Mouse (Mus musculus) small intestine, adult 2 months (tissue): ENCODE measurements at regions not wholly inside any gene's neighbourhood (a gene's known extent, or its start where the extent isn't known, plus 50 kb on each side); places are given as distances from the start of the nearest gene placed in this dataset.

ENCODE experiments used
- H3K27ac ChIP-seq: fragments of 200-500 bp; 2 replicates; pipeline ENCODE4 v1.5.1; 2012; ENCODE audit warnings: low read depth, low read length, control low read depth, inconsistent platforms; ENCODE audit not compliant: insufficient read depth
- H3K27me3 ChIP-seq: fragments of 200-500 bp; 2 replicates; pipeline ENCODE4 v1.6.1; 2012; ENCODE audit warnings: mild to moderate bottlenecking, moderate library complexity, low read length, inconsistent platforms; ENCODE audit not compliant: control insufficient read depth, insufficient read depth
- H3K36me3 ChIP-seq: fragments of 200-500 bp; 2 replicates; pipeline ENCODE4 v1.6.1; 2012; ENCODE audit warnings: mild to moderate bottlenecking, low read length, control low read depth, inconsistent platforms; ENCODE audit not compliant: control insufficient read depth, insufficient read depth
- H3K4me1 ChIP-seq: fragments of 200-500 bp; 2 replicates; pipeline ENCODE4 v1.6.1; 2012; ENCODE audit warnings: low read length, inconsistent platforms, mixed read lengths; ENCODE audit not compliant: control insufficient read depth, insufficient read depth, insufficient read length
- H3K4me3 ChIP-seq: fragments of 200-500 bp; 2 replicates; pipeline ENCODE4 v1.5.1; 2012; ENCODE audit warnings: low read depth, mild to moderate bottlenecking, control low read depth, inconsistent platforms, low read length, moderate library complexity
- CTCF ChIP-seq: fragments of 200-500 bp; IDR thresholded peaks from 2 replicates; pipeline ENCODE4 v1.5.1; 2012; ENCODE audit warnings: low read depth, mild to moderate bottlenecking, control low read depth, inconsistent platforms, low read length, moderate library complexity, mixed read lengths; ENCODE audit not compliant: insufficient replicate concordance, insufficient read length; ENCODE audit errors: extremely low read depth
- POLR2A ChIP-seq: fragments of 200-500 bp; IDR thresholded peaks from 2 replicates; pipeline ENCODE4 v1.6.1; 2012; ENCODE audit warnings: low read depth, mild to moderate bottlenecking, control low read depth, inconsistent platforms, low read length, moderate library complexity
- WGBS: fragments of 180-500 bp; shearing (Covaris S2); methylation state at CpG from one replicate; pipeline ENCODE4 v1.1.7; 2018; 5-methylcytosine and 5-hydroxymethylcytosine counted together

DNA sequence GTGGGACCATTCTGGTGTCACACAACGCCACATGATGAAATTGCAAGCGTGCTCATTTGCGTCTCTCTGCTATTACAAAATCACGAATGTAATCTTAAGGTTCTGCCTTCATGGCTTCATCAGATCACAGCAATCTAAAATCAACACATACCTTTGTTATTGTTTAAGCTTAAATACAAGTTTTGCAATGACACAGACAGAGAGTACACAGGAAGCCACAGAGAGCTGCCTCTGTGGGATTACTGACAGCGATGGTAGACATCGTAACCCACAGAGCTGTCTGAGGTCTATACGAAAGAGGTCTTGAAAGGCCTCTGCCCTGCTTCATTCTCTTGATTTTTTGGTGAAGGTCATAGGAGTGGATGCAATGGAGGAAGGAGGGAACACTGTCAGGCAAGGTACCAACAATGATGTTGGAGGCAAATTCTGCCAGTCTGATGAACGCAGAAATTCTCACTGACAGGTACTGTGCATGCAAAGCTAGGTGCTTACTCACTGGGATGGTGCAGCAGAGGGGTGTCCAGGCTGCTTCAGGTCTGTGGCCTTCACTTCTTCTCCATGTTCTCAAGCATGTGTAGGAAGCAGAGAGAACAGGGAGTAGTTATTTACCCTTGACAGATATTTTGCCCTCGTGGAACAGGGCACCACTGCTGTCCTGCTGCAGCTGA is 226.5 kb downstream of the Gm19410 start:
- H3K27me3 ChIP-seq, result no peaks in the 10 kb centered on the region
- no peak overlapping the region for H3K4me3 ChIP-seq
- 83% methylated on average over 9 of the region's 9 CpGs for WGBS
- H3K36me3 ChIP-seq, result no peaks in the 10 kb centered on the region
- H3K4me1 ChIP-seq, result no peaks in the 10 kb centered on the region
- peak overlapping the region; percentile 56 for H3K27ac ChIP-seq
- TF ChIP-seq CTCF (no peak), POLR2A (no peak)

DNA sequence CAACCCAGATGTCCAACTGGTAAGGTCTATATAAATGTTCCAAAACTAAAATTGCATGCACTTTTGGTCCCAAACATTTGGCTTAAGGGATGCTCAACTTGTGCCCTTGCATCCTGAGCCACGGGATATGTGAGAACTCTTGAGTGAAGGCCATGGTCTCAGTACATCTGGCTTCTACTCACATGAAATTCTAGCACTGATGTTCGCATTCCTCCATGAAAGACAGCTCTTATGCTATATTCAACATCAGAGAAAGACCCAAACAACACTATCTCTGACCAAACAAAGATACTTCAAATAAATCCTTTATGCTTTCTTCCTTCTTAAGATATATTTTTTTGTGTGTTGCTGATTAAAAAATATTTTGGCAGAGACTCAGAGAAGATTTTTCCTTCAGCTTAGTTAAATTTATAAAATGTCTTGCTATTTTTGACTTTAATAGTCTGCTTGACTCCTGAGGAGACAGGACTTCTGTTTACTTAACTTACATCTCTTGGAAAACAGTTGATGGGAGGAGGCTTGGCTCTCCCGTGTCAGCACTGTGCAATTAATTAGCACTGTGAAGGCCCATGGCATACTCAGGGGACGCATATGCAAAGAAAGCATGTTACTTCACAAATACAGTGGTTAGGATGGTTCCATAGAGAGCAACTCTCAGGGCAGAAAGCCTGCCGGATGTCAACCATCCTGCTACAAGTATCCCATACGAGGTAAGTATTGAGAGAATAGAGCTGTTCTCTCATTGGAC is 230.9 kb downstream of the Gm19410 start:
- WGBS, result 72% methylated on average over 6 of the region's 6 CpGs
- TF ChIP-seq CTCF (no peak), POLR2A (no peak)
- Histone ChIP-seq H3K4me3 (no peak overlapping the region), H3K27me3 (no peaks in the 10 kb centered on the region), H3K27ac (no peak overlapping the region), H3K4me1 (no peaks in the 10 kb centered on the region), H3K36me3 (no peaks in the 10 kb centered on the region)

DNA sequence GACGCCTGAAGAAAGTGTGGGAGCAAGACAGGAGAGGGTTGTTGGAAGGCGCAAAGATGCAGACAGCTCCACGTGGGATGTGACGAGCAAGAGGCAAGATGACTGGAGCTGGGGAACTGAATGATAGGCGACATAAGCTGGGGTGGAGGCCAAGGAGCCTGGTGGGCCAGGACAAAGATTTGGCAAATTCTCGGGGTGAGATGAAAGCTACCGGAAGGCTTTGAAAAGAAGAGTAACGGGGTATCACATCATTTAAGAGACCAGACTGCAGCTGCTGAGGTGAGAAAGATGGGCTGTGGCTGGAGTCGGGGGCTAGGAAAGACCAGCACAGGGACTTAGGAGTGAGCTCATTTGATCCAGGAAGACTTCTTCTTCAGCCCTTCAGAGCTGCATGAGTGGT is 234.0 kb downstream of the Gm19410 start:
- Histone ChIP-seq H3K27me3 (no peaks in the 10 kb centered on the region), H3K36me3 (no peaks in the 10 kb centered on the region), H3K4me3 (no peak overlapping the region), H3K27ac (no peak overlapping the region), H3K4me1 (no peaks in the 10 kb centered on the region)
- TF ChIP-seq CTCF, result no peak
- TF ChIP-seq POLR2A, result no peak
- 90% methylated on average over 9 of the region's 9 CpGs for WGBS

DNA sequence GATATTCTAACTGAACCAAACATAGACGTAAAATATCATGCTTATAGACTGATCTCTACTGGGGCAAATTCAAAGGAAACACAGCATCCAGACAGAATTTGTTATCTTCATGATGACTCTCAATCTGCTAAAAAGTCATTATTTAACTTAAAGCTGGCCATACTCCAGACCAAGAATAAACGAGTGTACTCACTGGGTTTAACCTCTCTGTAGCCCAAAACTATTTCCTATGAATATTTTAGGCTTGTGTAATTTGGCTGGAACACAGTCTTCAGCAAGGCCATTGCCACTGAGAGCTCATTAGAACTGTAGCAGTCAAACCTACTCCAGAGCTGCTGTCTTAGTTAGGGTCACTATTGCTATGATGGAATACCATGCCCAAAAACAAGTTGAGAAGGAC is 238.8 kb downstream of the Gm19410 start:
- no peaks in the 10 kb centered on the region for H3K4me1 ChIP-seq
- TF ChIP-seq POLR2A (no peak), CTCF (no peak)
- H3K27ac ChIP-seq, result no peak overlapping the region
- WGBS, result 52% methylated on average over 2 of the region's 2 CpGs
- H3K27me3 ChIP-seq, result no peaks in the 10 kb centered on the region
- H3K36me3 ChIP-seq, result no peaks in the 10 kb centered on the region
- H3K4me3 ChIP-seq, result no peak overlapping the region

DNA sequence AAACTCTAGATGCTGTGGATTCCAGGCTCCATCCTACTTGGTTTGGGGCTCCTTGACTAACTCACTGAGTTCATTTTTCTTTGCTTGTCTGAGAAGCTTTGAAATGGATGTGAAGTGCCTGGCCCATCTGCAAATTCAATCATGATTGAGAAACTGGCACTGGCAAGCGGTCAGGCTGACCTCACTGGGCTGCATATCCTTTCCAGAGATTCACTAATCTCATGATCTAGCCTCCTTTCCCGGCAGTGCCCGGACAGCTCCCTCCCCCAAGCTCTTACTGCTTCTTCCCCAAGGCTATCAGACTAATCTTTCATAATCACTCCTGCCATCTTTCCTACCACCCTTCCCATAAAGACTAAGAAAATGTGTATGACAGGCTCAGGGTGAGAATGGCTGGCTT is 239.9 kb downstream of the Gm19410 start:
- Histone ChIP-seq H3K27me3 (no peaks in the 10 kb centered on the region), H3K4me1 (peaks cover 2% of the 10 kb centered on the region; the same call in 1 of the 2 replicates), H3K36me3 (no peaks in the 10 kb centered on the region), H3K27ac (no peak overlapping the region), H3K4me3 (no peak overlapping the region)
- TF ChIP-seq POLR2A (no peak), CTCF (no peak)
- WGBS, result 79% methylated on average over 3 of the region's 3 CpGs

DNA sequence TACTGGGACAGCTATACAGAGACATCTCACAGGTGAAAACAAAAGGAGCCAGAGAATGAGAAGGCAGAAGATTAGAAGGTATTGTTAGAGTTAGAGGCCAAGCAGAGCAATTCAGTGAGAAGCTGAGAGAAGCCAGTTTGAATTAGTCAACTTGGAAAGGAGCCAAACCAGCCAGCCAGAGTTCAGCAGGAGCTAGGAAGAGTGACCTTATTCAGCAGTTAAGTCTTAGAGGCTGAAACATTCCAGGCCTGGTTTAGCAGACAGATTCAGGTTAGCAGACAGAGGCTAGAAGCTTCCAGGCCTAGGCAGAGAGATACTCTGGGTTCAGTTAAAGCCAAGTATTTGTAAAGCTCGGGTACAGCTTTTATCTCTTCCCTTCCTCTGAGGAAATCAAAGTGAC is 242.1 kb downstream of the Gm19410 start:
- Histone ChIP-seq H3K27me3 (no peaks in the 10 kb centered on the region), H3K4me3 (no peak overlapping the region), H3K4me1 (peaks cover 4% of the 10 kb centered on the region; the same call in 1 of the 2 replicates), H3K27ac (no peak overlapping the region), H3K36me3 (no peaks in the 10 kb centered on the region)
- TF ChIP-seq CTCF (no peak), POLR2A (no peak)
- WGBS, result 93% methylated on average over 1 of the region's 1 CpGs

DNA sequence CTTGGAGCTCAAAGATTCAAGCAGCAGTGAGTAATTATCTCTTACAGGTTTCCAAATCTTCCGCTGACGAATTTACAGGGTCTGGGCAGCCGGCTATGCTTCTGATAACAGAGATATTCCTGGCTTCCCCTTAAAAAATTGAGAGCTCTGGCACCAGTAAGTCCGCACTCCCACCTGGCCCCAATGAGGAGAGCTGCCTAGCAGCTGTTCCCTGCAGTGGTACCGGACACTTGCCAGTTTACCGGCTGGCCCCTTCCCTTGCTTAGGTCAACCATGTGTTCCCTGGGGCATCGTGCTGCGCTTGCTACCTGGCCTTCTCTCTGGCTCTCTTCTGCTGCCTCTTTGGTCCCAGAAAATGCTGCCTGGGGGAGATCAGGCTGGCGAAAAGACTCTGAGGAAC is 244.0 kb downstream of the Gm19410 start:
- Histone ChIP-seq H3K27me3 (no peaks in the 10 kb centered on the region), H3K36me3 (no peaks in the 10 kb centered on the region), H3K27ac (no peak overlapping the region), H3K4me3 (no peak overlapping the region), H3K4me1 (peaks cover 4% of the 10 kb centered on the region; the same call in 1 of the 2 replicates)
- no peak for TF ChIP-seq CTCF
- TF ChIP-seq POLR2A, result no peak
- WGBS, result 89% methylated on average over 9 of the region's 9 CpGs
